Mouse (Mus musculus): ENCODE measurements around the gene Ptprg.

- TF ChIP-seq CTCF (IDR thresholded peaks at IDR 0.05; ENCODE audit: control insufficient read depth, insufficient read depth, insufficient read length) (no peak), USF1 (IDR thresholded peaks at IDR 0.05; ENCODE audit: low read depth) (no peak), MYOG (IDR thresholded peaks at IDR 0.05; ENCODE audit: control insufficient read depth, extremely low read depth, insufficient read length) (no peak), MAX (IDR thresholded peaks at IDR 0.05) (no peak), MYOD1 (IDR thresholded peaks at IDR 0.05; ENCODE audit: control insufficient read depth, insufficient read length, low read depth) (no peak), FOSL1 (IDR thresholded peaks at IDR 0.05; ENCODE audit: insufficient read depth, low read length, poor library complexity, severe bottlenecking) (no peak)
These were observed 536.6 kb downstream of the Ptprg start for GRCm38 (mm10) chr14:12089954-12090353.

Measured in C2C12 (cell line).